Mouse (Mus musculus): Measurements from ENCODE around the gene Klhdc2.

Klhdc2 gene

DNA sequence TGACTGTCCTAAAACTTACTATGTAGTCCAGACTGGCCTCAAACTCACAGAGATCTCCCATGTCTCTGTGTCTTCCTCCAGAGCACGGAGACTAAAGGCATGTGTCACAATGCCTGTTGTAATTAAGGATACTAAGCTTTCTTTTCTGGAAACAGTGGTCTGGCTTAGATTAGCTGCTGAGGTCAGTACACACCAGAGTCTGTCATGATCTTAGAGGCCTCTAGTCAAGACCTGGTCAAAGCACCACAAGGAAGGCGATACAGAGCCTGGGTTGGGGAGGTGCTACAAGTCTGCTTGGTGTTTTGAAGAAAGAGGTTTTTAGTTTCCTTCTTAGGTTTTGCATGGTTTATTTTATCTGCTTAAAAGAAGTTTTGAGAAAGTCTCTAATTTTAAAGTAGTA, 3.9 kb downstream of the Klhdc2 start:
- no peak for DNase-seq (ENCODE audit: low spot score)

DNA sequence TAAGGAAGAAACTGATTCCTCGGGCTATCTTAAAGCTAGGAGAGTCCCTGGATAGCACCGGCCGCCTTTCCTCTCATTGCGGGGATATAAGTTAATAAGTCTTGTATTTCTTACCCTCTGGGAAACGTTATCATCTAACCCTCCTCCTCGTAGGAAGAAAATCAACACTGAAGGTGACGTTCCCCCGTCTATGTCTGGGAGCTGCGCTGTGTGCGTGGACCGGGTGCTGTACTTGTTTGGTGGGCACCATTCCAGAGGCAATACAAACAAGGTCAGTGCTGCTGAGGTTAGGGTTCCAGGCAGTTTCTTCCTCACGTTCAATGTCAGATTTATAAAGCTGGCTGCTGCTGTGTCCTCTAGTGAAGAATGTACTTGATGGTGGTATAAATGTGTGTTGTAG, 5.7 kb downstream of the Klhdc2 start:
- no peak for DNase-seq (ENCODE audit: low spot score)

DNA sequence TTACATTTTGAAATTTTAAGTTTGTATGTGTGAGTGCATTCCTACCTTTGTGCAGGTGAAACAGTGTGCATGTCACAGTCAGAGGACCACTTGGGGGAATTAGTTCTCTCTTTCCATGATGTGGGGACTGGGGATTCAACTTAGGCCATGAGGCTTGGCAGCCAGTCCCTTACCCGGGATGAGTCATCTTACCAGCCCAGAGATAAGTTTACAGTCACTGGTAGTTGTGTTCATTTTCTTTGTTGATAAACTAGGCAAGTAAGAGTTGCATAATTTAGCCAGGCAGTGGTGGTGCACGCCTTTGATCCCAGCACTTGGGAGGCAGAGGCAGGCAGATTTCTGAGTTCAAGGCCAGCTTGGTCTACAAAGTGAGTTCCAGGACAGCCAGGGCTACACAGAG, 7.6 kb downstream of the Klhdc2 start:
- DNase-seq (ENCODE audit: low spot score) = no peak

DNA sequence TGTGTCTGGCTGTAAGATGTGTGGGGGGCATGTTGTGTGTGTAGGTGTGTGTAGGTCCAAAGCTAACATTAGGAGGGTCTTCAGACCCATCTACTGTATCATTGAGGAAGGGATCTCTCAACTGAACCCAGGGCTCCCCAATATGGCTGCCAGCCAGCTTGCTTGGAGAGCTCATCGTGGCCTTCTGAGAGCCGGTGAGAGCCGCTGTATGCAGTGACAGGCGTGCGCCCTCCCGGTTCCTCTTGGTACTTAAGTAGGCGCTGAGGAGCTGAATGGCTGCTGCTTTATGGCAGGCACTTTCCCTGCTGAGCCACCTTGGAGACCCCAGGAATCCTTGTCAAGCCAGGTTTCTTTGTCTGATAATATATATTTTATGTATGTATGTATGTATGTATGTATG, 9.9 kb downstream of the Klhdc2 start:
- no peak for DNase-seq (ENCODE audit: low spot score)

DNA sequence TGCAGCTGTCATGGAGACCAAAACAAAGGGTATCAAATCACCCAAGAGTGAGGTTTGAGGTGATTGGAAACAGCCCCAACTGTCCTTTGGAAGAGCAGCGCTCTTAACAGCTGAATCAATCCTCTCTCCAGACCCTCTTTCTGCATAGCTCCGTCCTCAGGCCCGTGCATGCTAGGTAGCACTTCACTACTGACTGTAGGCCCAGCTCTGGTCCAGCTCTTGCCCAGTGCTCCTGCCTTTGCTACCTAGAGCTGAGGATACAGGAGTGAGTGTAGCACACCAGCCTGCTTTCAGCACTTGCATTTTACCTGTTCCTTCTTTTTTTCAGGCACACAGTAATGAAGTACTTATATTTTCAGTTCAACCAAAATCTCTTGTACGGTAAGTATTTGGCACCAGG, 13.2 kb downstream of the Klhdc2 start:
- DNase-seq (ENCODE audit: low spot score) = no peak

DNA sequence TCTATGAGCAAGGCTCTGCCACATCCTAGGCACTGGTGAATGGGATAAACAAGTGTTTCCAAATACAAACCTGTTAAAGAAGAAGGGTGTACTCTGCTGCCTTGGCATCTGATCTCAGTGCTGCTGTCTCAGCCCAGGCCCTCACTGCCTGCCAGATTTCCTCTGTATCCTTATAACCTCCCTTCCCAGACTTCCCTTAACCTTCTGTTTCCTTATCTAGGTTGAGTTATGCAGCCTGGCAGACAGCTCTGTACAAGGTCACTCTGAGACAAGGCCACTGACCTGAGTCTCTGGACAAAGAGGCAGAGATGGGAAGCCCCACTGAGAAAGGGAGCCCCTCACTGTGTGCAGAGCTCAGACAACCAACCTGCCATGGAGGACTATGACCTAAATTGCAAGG, 21.9 kb downstream of the Klhdc2 start:
- no peak for DNase-seq (ENCODE audit: low spot score)

DNA sequence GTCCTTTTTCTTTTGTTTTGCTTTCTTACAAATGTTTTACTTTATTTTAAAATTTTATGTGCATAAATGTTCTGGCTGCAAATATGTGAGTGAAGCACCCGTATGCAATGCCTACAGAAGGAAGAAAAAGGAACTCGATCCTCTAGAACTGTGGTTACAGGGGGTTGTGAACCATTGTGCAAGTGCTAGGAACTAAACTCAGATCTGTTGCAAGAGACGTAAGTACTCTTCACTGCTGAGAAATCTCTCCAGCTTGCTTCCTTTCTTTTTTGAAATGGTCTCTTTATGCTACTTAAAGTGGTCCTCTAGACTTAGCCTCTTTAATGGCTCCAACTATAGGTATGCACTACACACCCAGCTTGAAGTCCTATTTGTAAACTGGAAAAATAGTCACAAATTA, 34.7 kb downstream of the Klhdc2 start:
- DNase-seq (ENCODE audit: low spot score) = no peak

DNA sequence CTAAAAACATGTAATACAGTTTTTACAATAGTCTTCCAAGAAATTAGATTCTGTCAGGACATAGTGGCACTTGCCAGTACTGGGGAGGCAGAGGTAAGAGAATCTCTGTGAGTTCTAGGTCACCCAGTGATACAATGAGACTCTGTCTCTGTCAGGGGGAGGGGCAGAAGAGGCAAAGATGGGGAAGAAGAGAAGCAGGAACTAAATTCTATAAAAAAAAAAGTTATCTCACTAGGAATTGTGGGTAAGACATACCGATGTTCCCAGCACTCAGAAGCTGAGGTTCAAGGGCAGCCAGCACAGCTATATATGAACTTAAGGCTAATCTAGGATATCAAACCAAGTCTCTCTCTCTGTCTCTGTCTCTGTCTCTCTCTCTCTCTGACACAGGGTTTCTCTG, 35.7 kb downstream of the Klhdc2 start:
- no peak for DNase-seq (ENCODE audit: low spot score)

DNA sequence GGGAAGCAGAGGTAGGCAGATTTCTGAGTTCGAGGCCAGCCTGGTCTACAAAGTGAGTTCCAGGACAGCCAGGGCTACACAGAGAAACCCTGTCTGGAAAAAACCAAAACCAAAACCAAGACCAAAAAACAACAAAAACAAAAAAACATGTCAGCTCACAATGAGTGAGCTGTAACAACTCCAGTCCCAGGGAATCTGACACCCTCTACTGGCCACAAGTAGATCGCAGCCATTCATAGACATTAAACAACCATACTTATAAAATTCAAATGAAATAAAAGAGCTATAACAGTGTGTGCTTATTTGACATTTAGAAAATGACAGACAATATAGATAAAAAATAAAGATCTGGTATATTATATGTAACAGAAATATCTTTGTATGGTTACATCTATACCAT, 37.1 kb downstream of the Klhdc2 start:
- peak; percentile 25 for DNase-seq (ENCODE audit: low spot score)

DNA sequence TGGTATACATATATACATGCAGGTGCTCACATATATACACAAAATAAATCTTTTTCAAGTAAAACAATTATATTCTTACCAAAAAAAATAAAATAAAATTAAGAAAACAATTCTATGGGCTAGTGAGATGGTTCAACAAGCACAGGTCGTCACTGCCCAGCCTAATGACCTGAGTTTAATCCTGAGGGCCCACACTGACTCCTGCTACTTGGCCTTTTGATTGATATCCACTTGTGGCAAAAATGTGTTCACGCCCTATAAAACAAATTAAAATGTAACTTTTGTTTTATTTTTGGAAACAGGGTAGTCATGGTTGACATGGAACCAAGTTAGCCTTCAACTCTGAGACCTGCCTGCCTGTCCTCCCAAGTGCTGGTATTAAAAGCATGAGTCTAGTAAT, 53.4 kb downstream of the Klhdc2 start:
- DNase-seq (ENCODE audit: low spot score) = no peak

DNA sequence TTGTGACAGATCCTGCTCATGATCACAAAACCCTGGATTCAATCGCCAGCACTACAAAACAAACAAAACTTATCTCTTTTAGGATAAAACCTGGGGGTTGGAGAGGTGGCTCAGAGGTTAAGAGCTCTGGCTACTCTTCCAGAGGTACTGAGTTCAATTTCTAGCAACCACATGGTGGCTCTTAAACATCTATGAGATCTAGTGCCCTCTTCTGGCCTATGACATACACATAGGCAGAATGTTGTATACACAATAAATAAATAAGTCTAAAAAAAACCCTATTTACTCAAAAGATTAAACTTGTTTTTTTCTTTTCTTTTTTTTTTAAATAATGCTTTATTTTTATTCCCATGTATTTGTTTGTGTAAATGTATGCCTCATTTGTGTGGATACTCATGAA, 55.2 kb downstream of the Klhdc2 start:
- no peak for DNase-seq (ENCODE audit: low spot score)

DNA sequence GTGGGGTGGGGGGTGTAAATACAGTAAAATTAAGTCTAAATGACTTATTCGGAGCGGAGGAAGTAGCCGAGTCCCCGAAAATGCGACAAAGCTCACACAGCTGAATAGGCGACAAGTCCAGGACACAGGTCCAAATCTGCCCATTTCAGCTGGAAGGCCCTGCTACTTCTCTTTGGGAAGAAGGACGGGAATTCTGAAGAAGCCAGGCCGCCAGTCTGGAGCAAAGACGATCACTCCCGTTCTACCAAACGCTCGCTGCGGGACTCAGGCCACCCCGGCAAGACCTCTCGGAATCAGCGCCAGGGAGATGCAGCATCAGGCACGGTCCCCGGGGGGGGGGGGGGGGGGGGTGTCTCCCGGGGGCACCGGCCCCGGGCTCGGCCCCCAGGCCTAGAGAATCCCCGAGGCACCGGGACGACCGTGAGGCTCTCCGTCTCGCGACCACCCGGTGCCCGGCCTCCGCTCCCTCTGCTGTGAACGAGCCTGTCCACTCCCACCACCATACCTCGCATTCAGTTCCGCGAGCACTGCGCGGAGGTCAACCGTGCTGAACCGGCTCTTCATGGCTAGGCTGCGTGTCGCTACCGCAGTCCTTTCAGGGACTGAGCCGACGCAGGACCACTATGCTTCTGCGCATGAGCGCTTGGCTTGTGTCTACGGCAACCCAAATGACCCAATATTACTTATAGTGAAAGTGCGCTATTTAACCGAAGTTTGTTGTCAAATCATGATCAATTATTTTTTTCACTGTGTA, 60.2 kb downstream of the Klhdc2 start, which contains the start of gene Nemf:
Gene Nemf (minus strand): TSS at position 620 of the 754 bp plus-strand sequence.
- peak; percentile 83 for DNase-seq (ENCODE audit: low spot score)

DNA sequence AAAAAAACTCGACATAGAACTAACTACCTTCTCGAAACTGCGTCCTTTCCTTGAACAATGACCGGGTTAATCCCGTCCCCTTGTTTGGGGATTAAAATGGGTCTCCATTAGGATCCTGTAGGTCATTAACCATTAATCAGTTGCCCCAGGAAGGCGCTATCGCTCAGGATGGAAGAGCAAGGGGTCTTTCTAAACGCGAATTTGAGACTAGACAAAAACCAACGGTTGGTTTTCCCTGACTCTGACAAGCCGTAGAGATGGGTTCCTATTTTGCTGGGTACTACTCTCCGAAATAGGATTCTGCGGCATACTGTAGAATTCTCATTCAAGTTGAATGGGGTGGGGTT, 60.8 kb downstream of the Klhdc2 start:
- no peak for DNase-seq (ENCODE audit: low spot score)
